Comparison of ENCODE assay signal across 12 mouse cellular contexts in the genomic region with DNA sequence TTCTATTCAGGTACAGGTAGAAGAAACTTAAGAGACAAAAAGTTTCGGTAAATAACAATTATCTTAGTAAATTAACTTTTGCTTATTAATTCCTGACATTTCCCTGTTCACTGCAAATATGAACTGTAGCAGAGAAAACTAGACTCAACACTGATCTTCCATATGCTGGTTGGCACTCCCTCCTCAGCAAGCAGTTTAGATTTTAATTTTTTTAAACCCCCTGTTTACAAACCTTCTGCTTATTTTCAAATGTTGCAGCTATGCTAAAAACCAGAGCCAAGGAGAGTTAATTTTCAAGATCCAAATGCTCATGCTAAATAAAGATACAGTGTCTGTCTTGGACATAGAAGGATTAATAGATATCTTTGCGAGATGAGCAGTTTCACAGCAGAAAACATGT.
"Had no signal": no experiment of that assay in that cellular context is flagged by ENCODE, and none has a peak within 500 bp of the region (broad histone marks: within the 10 kb centered on the region; RNA-seq: fewer than 3 reads in every experiment).

No protein-coding gene starts in this region.

- H3K9me3 ChIP-seq: midbrain, embryonic 13.5 days; midbrain, embryonic 15.5 days; neural tube, embryonic 12.5 days had no signal

- H3K4me3 ChIP-seq: midbrain, embryonic 13.5 days; midbrain, embryonic 15.5 days; neural tube, embryonic 12.5 days had no signal

- H3K36me3 ChIP-seq: midbrain, embryonic 13.5 days; midbrain, embryonic 15.5 days; neural tube, embryonic 12.5 days had no signal

- DNase-seq: lung, adult 18-20 months; lung, embryonic 14.5 days; lung, postnatal 10 days; lung, postnatal 4 days; right cerebral cortex, postnatal 14 days; thymus, adult 18-20 months; thymus, postnatal 14 days; thymus, postnatal 36 days had no signal

- H3K9ac ChIP-seq: lung, embryonic 14.5 days; midbrain, embryonic 13.5 days; midbrain, embryonic 15.5 days; neural tube, embryonic 12.5 days had no signal

- H3K27ac ChIP-seq: midbrain, embryonic 13.5 days; midbrain, embryonic 15.5 days; neural tube, embryonic 12.5 days had no signal

- H3K27me3 ChIP-seq: midbrain, embryonic 13.5 days; midbrain, embryonic 15.5 days; neural tube, embryonic 12.5 days had no signal

- ATAC-seq: midbrain, embryonic 13.5 days; midbrain, embryonic 15.5 days had no signal

- H3K4me2 ChIP-seq: lung, embryonic 14.5 days; midbrain, embryonic 11.5 days; midbrain, embryonic 13.5 days; midbrain, embryonic 15.5 days; neural tube, embryonic 12.5 days had no signal

- H3K4me1 ChIP-seq: midbrain, embryonic 13.5 days; midbrain, embryonic 15.5 days; neural tube, embryonic 12.5 days had no signal
